Mouse (Mus musculus) MEL (cell line): ENCODE measurements around the gene Ica1l. TPM values are rescaled to one million over a fixed set of nuclear protein-coding genes. Genes with fewer than 3 reads are reported as not detected.

Source experiments
- DNase-seq: peaks from one replicate; pipeline ENCODE4 v3.0.0; 2011; ENCODE audit warnings: low read depth, low spot score
- H3K27ac ChIP-seq: 2 replicates; pipeline ENCODE4 v1.5.1; 2012; ENCODE audit warnings: low read depth, mild to moderate bottlenecking, control low read depth, low read length, moderate library complexity; ENCODE audit not compliant: control insufficient read depth
- H3K27me3 ChIP-seq, 2 experiments: fragments of 150-350 bp in 1 of 2; sonication (generic) in 1 of 2; 2 replicates each; pipeline ENCODE4 v1.6.1; 2012; ENCODE audit warnings: low read length in 2 of 2, mild to moderate bottlenecking in 2 of 2, improper control_type of control experiment in 1 of 2, moderate library complexity in 1 of 2; ENCODE audit not compliant: insufficient read depth in 2 of 2, control insufficient read depth in 1 of 2
- H3K36me3 ChIP-seq, 2 experiments: 2 replicates each; pipeline ENCODE4 v1.6.1; 2012 to 2014; ENCODE audit warnings: low read length in 2 of 2, improper control_type of control experiment in 1 of 2, inconsistent platforms in 1 of 2, mild to moderate bottlenecking in 1 of 2; ENCODE audit not compliant: insufficient read depth in 2 of 2, control insufficient read depth in 1 of 2
- H3K4me1 ChIP-seq, 2 experiments: fragments of 150-350 bp in 1 of 2; sonication (generic) in 1 of 2; 2 replicates each; pipeline ENCODE4 v1.6.1; 2012; ENCODE audit warnings: low read length in 2 of 2, improper control_type of control experiment in 1 of 2, mild to moderate bottlenecking in 1 of 2; ENCODE audit not compliant: insufficient read depth in 2 of 2, control insufficient read depth in 1 of 2
- H3K4me3 ChIP-seq, 2 experiments: fragments of 150-350 bp in 1 of 2; sonication (generic) in 1 of 2; 2 replicates each; pipeline ENCODE4 v1.5.1; 2012; ENCODE audit warnings: low read depth in 2 of 2, low read length in 2 of 2, mild to moderate bottlenecking in 2 of 2, moderate library complexity in 2 of 2, control low read depth in 1 of 2, improper control_type of control experiment in 1 of 2; ENCODE audit not compliant: control insufficient read depth in 1 of 2, insufficient read depth in 1 of 2
- H3K79me2 ChIP-seq: 2 replicates; pipeline ENCODE4 v1.6.1; 2012; ENCODE audit warnings: mild to moderate bottlenecking, low read length, moderate library complexity; ENCODE audit not compliant: control insufficient read depth, poor library complexity, insufficient read depth
- H3K9ac ChIP-seq: 2 replicates; pipeline ENCODE4 v1.6.1; 2012; ENCODE audit warnings: low read depth, mild to moderate bottlenecking, control low read depth, low read length, moderate library complexity; ENCODE audit not compliant: control insufficient read depth, poor library complexity, severe bottlenecking
- H3K9me3 ChIP-seq: fragments of 150-350 bp; sonication (generic); replicated peaks from 2 replicates; pipeline ENCODE4 v1.6.1; 2012; ENCODE audit warnings: mild to moderate bottlenecking, low read length, improper control_type of control experiment, moderate library complexity; ENCODE audit not compliant: insufficient read depth
- CHD1 ChIP-seq: IDR thresholded peaks from 2 replicates; pipeline ENCODE4 v1.6.1; 2012; ENCODE audit warnings: low read depth, mild to moderate bottlenecking, inconsistent platforms, low read length, improper control_type of control experiment
- CTCF ChIP-seq, 3 experiments: IDR thresholded peaks in 2 of 3; conservative IDR thresholded peaks in 1 of 3; 2 replicates each; pipeline ENCODE4 v1.5.1; 2011 to 2012; ENCODE audit warnings: low read length in 3 of 3, low read depth in 2 of 3, mild to moderate bottlenecking in 2 of 3, improper control_type of control experiment in 1 of 3, inconsistent platforms in 1 of 3, mixed read lengths in 1 of 3, moderate library complexity in 1 of 3; ENCODE audit not compliant: control insufficient read depth in 1 of 3, insufficient read depth in 1 of 3, poor library complexity in 1 of 3, severe bottlenecking in 1 of 3
- E2F4 ChIP-seq: IDR thresholded peaks from 2 replicates; pipeline ENCODE4 v1.6.1; 2011; ENCODE audit warnings: low read depth, low read length, improper control_type of control experiment, borderline replicate concordance
- ELF1 ChIP-seq: IDR thresholded peaks from 2 replicates; pipeline ENCODE4 v1.6.1; 2014; ENCODE audit warnings: low read depth, mild to moderate bottlenecking, inconsistent platforms, low read length, improper control_type of control experiment, moderate library complexity
- GATA1 ChIP-seq: IDR thresholded peaks from 2 replicates; pipeline ENCODE4 v1.6.1; 2011; ENCODE audit warnings: low read depth, low read length, improper control_type of control experiment
- MAFK ChIP-seq: IDR thresholded peaks from 2 replicates; pipeline ENCODE4 v1.6.1; 2011; ENCODE audit warnings: low read depth, mild to moderate bottlenecking, low read length, improper control_type of control experiment, borderline replicate concordance
- MAZ ChIP-seq: IDR thresholded peaks from 2 replicates; pipeline ENCODE4 v1.6.1; 2012; ENCODE audit warnings: low read depth, mild to moderate bottlenecking, inconsistent platforms, low read length, improper control_type of control experiment
- MXI1 ChIP-seq: IDR thresholded peaks from 2 replicates; pipeline ENCODE4 v1.6.1; 2011; ENCODE audit warnings: mild to moderate bottlenecking, low read depth, low read length, improper control_type of control experiment
- MYB ChIP-seq: IDR thresholded peaks from 2 replicates; pipeline ENCODE4 v1.6.1; 2011; ENCODE audit warnings: mild to moderate bottlenecking, low read depth, low read length, improper control_type of control experiment
- MYC ChIP-seq: IDR thresholded peaks from 2 replicates; pipeline ENCODE4 v1.6.1; 2011; ENCODE audit warnings: low read depth, mild to moderate bottlenecking, low read length, improper control_type of control experiment, moderate library complexity
- NELFE ChIP-seq: IDR thresholded peaks from 2 replicates; pipeline ENCODE4 v1.6.1; 2011; ENCODE audit warnings: low read depth, low read length, improper control_type of control experiment
- NRF1 ChIP-seq: IDR thresholded peaks from 2 replicates; pipeline ENCODE4 v1.6.1; 2014; ENCODE audit warnings: low read depth, mild to moderate bottlenecking, inconsistent platforms, low read length, improper control_type of control experiment, moderate library complexity; ENCODE audit not compliant: poor library complexity, insufficient read depth, severe bottlenecking
- RAD21 ChIP-seq: IDR thresholded peaks from 2 replicates; pipeline ENCODE4 v1.6.1; 2011; ENCODE audit warnings: mild to moderate bottlenecking, low read depth, low read length, improper control_type of control experiment
- SIN3A ChIP-seq: IDR thresholded peaks from 2 replicates; pipeline ENCODE4 v1.6.1; 2012; ENCODE audit warnings: low read length, improper control_type of control experiment, inconsistent platforms
- SMC3 ChIP-seq: IDR thresholded peaks from 2 replicates; pipeline ENCODE4 v1.6.1; 2011; ENCODE audit warnings: low read depth, low read length, improper control_type of control experiment
- TAL1 ChIP-seq: IDR thresholded peaks from 2 replicates; pipeline ENCODE4 v1.6.1; 2012; ENCODE audit warnings: mild to moderate bottlenecking, inconsistent platforms, low read length, moderate library complexity, mixed read lengths
- TBP ChIP-seq: IDR thresholded peaks from 2 replicates; pipeline ENCODE4 v1.8.0; 2011; ENCODE audit warnings: low read depth, low read length, improper control_type of control experiment
- USF1 ChIP-seq: IDR thresholded peaks from 2 replicates; pipeline ENCODE4 v1.6.1; 2014; ENCODE audit warnings: low read depth, mild to moderate bottlenecking, inconsistent platforms, low read length, improper control_type of control experiment, moderate library complexity
- USF2 ChIP-seq, 2 experiments: IDR thresholded peaks; 2 replicates each; pipeline ENCODE4 v1.6.1; 2011 to 2012; ENCODE audit warnings: improper control_type of control experiment in 2 of 2, low read length in 2 of 2, borderline replicate concordance in 1 of 2, inconsistent platforms in 1 of 2, low read depth in 1 of 2, mild to moderate bottlenecking in 1 of 2; ENCODE audit not compliant: insufficient read depth in 1 of 2
- ZC3H11A ChIP-seq: IDR thresholded peaks from 2 replicates; pipeline ENCODE4 v1.6.1; 2012; ENCODE audit warnings: low read depth, mild to moderate bottlenecking, inconsistent platforms, low read length, improper control_type of control experiment
- polyA plus RNA-seq, 2 experiments: library from polyadenylated mRNA; stranded (reverse) in 1 of 2; unstranded in 1 of 2; fragments of >175 nt in 1 of 2; fragments of >200 nt in 1 of 2; gene quantifications; 2 replicates each; pipeline versions ENCODE4 v1.2.1 to v1.2.4; 2012; ENCODE audit warnings: low replicate concordance in 2 of 2, low read depth in 1 of 2; ENCODE audit not compliant: insufficient read length in 2 of 2, insufficient read depth in 1 of 2, missing spikeins in 1 of 2
- total RNA-seq: library from RNA; depleted of rRNA; stranded (reverse); fragments of 300-350 nt; gene quantifications from 2 replicates; pipeline ENCODE4 v1.2.3, GENCODE M21; 2012

Ica1l gene
- total and polyA plus RNA-seq, 3 experiments, result 4.9 to 6.2 TPM; not detected in 1

GRCm38 (mm10) chr1:60000319-60000718 lies 42.7 kb downstream of the Ica1l start:
- Histone ChIP-seq H3K9ac (no peak overlapping the region), H3K27ac (no peak overlapping the region), H3K9me3 (no peaks in the 10 kb centered on the region), H3K4me3 (no peak overlapping the region), H3K27me3 (no peaks in the 10 kb centered on the region), H3K4me1 (peaks cover 6 to 10% of the 10 kb centered on the region in 2 experiments), H3K36me3 (peaks cover 0 to 12% of the 10 kb centered on the region in 2 experiments; a peak in 2 of 4 replicates), H3K79me2 (no peaks in the 10 kb centered on the region)
- DNase-seq, result peak; percentile 41
- no peak for TF ChIP-seq NELFE
- no peak for TF ChIP-seq TAL1
- TF ChIP-seq ZC3H11A, result peak; percentile 54
- peak; percentile 51 for TF ChIP-seq SMC3
- peak; percentile 55 for TF ChIP-seq RAD21
- TF ChIP-seq CTCF (IDR thresholded peaks at IDR 0.05 in 2 of 3, conservative IDR thresholded peaks at IDR 0.05 in 1 of 3; ENCODE audit: control insufficient read depth in 1 of 3, insufficient read depth in 1 of 3, low read depth in 2 of 3, low read length in 3 of 3, poor library complexity in 1 of 3, severe bottlenecking in 1 of 3), result peak; percentile 6 to 50 (median 19); a peak in 2 of 6 replicates
- 0 out of 2 replicates have a peak, but pooled peaks have one; percentile 26 for TF ChIP-seq SIN3A

GRCm38 (mm10) chr1:59997352-59997751 lies 45.6 kb downstream of the Ica1l start:
- no peak for DNase-seq
- Histone ChIP-seq H3K27me3 (no peaks in the 10 kb centered on the region), H3K27ac (no peak overlapping the region), H3K36me3 (peaks cover 0 to 12% of the 10 kb centered on the region in 2 experiments; a peak in 2 of 4 replicates), H3K4me3 (no peak overlapping the region), H3K9ac (no peak overlapping the region), H3K4me1 (peaks cover 6 to 10% of the 10 kb centered on the region in 2 experiments), H3K9me3 (no peaks in the 10 kb centered on the region), H3K79me2 (no peaks in the 10 kb centered on the region)
- TF ChIP-seq CTCF (IDR thresholded peaks at IDR 0.05 in 2 of 3, conservative IDR thresholded peaks at IDR 0.05 in 1 of 3; ENCODE audit: control insufficient read depth in 1 of 3, insufficient read depth in 1 of 3, low read depth in 2 of 3, low read length in 3 of 3, poor library complexity in 1 of 3, severe bottlenecking in 1 of 3) (no peak), CHD1 (no peak), USF1 (no peak), MYC (no peak), MAZ (no peak), MAFK (no peak), MXI1 (no peak), GATA1 (no peak), E2F4 (no peak), USF2 (IDR thresholded peaks at IDR 0.05; ENCODE audit: borderline replicate concordance in 1 of 2, insufficient read depth in 1 of 2, low read depth in 1 of 2, low read length in 2 of 2) (no peak), MYB (no peak), ELF1 (no peak), NRF1 (no peak), TAL1 (no peak), TBP (no peak)
